Mouse (Mus musculus): ENCODE results near the gene Slc38a3. TPM values are rescaled to one million over a fixed set of nuclear protein-coding genes. Genes with fewer than 3 reads are reported as not detected.

The Slc38a3 gene
- polyA plus RNA-seq (2012; ENCODE audit: insufficient read depth, low replicate concordance), result not detected in 2 replicates

DNA sequence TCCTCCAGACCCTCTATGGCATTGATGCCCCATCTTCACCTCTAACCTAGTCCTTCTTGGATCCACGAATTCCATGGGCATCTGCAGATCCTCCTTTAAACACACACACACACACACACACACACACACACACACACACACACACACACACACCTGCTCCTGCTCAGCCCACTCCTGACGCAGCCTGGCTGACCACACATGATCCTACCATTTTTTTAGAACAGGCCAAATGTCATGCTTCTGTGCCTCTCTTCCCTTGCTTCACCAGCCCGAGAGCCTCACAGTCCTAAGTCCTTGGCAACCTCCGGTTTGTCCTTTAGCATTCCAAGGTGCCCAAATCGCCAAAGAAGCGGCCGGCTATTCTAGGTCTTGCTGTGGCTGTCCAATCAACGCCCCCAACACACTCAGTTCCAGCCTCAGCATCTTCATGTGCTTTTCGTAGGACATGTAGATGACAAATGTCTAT, at the start of gene Slc38a3:
Gene Slc38a3, minus strand, starts transcription at position 51 of the 466 bp plus-strand sequence.
- peaks cover 10% of the 10 kb centered on the region for H3K4me1 ChIP-seq
- 0 out of 2 replicates have a peak, but pooled peaks cover 4% of the 10 kb centered on the region for H3K9me3 ChIP-seq
- no peak for TF ChIP-seq GATA1 (IDR thresholded peaks at IDR 0.05; ENCODE audit: borderline replicate concordance, low read length)
- no peak for TF ChIP-seq FLI1 (IDR thresholded peaks at IDR 0.05; ENCODE audit: low read length)
- peaks cover 83% of the 10 kb centered on the region for H3K27me3 ChIP-seq (replicated peaks)
- H3K4me3 ChIP-seq (replicated peaks), result no peak within 1 kb of the TSS
- no peaks in the 10 kb centered on the region for H3K36me3 ChIP-seq (replicated peaks; ENCODE audit: low read length)

DNA sequence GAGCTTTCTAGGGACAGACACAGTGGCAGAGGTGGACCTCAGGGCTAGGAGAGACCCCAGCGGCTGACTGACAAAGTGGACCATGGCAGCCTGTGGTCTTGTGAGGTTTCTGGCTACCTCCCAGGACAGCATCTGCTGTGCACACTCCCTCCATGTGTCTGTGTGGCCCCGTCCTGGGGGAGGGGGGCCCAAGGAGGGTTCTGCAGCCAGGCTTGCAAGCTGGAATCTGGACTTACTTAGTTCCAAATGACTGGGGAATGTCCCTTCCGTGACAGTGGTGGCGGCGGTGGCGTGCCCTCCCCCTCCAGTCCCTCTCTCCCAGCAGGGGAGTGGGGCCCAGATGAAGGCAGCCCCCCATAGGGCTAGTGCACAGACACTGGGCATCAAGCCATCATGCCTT, 47.6 kb upstream of the Slc38a3 start:
- TF ChIP-seq GATA1 (IDR thresholded peaks at IDR 0.05; ENCODE audit: borderline replicate concordance, low read length) (no peak), FLI1 (IDR thresholded peaks at IDR 0.05; ENCODE audit: low read length) (no peak)
- Histone ChIP-seq H3K36me3 (replicated peaks; ENCODE audit: low read length) (no peaks in the 10 kb centered on the region), H3K4me1 (peaks cover 12% of the 10 kb centered on the region), H3K4me3 (replicated peaks) (no peak overlapping the region), H3K9me3 (no peaks in the 10 kb centered on the region), H3K27me3 (replicated peaks) (peaks cover 83% of the 10 kb centered on the region)

DNA sequence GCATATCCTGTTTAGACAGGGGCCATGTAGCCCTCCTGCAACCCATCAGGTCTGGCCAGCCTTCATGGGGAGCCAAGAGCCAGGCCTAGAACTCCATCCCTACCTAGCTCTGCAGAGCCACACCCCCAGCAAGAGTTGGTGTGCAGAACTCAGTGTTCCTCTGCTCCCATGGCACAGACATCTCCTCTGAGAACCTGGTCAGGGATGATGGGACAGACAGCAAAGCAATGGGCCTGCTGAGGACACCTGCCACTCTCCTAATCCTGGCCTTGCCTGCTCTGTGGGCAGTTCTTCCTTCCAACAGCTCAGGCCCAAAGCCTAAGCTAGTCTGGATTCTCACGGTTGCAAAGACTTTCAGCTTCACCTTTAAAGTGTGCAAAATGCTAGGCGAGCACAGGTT, 46.3 kb upstream of the Slc38a3 start:
- Histone ChIP-seq H3K4me1 (peaks cover 5% of the 10 kb centered on the region), H3K4me3 (replicated peaks) (no peak overlapping the region), H3K27me3 (replicated peaks) (peaks cover 84% of the 10 kb centered on the region), H3K9me3 (no peaks in the 10 kb centered on the region), H3K36me3 (replicated peaks; ENCODE audit: low read length) (no peaks in the 10 kb centered on the region)
- TF ChIP-seq FLI1 (IDR thresholded peaks at IDR 0.05; ENCODE audit: low read length), result no peak
- no peak for TF ChIP-seq GATA1 (IDR thresholded peaks at IDR 0.05; ENCODE audit: borderline replicate concordance, low read length)

DNA sequence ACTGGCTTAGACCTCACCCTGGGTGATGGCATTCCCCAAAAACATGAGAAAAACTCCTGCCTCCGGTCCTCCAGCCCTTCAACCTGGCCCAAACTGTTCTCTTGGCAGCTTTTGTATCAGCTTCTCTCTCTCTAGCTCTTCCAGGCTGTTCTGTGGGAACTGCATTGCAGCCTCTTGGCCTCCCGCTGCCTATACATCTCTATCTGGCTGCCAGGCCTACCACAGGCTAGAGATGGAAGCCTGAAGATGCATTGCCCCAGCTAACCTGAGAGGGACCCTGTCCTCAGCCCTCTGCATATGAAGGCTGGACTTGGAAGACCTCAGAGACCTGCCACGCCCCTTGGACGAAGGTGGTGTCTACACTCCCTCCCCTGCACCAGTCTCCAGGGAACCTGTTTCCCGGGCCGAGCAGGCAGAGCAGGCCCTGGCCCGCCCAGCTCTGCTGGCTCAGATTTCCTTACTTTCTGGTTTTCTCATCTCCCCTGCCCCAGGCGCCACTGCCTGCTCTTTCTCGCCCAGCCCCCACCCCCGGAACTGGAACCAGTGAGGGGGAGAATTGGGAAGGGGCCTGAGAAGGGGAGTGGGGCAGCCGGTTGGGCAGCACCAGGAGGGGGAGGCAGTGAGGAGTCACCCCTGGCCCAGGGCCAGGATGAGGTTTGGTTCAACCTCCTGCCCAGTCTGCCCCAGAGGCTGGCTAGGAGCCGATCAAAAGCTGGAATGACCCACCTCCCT, 45.1 kb upstream of the Slc38a3 start:
- TF ChIP-seq FLI1 (IDR thresholded peaks at IDR 0.05; ENCODE audit: low read length), result no peak
- TF ChIP-seq GATA1 (IDR thresholded peaks at IDR 0.05; ENCODE audit: borderline replicate concordance, low read length), result no peak
- no peak overlapping the region for H3K4me3 ChIP-seq (replicated peaks)
- no peaks in the 10 kb centered on the region for H3K9me3 ChIP-seq
- H3K27me3 ChIP-seq (replicated peaks), result peaks cover 88% of the 10 kb centered on the region
- H3K36me3 ChIP-seq (replicated peaks; ENCODE audit: low read length), result no peaks in the 10 kb centered on the region
- peaks cover 12% of the 10 kb centered on the region for H3K4me1 ChIP-seq

DNA sequence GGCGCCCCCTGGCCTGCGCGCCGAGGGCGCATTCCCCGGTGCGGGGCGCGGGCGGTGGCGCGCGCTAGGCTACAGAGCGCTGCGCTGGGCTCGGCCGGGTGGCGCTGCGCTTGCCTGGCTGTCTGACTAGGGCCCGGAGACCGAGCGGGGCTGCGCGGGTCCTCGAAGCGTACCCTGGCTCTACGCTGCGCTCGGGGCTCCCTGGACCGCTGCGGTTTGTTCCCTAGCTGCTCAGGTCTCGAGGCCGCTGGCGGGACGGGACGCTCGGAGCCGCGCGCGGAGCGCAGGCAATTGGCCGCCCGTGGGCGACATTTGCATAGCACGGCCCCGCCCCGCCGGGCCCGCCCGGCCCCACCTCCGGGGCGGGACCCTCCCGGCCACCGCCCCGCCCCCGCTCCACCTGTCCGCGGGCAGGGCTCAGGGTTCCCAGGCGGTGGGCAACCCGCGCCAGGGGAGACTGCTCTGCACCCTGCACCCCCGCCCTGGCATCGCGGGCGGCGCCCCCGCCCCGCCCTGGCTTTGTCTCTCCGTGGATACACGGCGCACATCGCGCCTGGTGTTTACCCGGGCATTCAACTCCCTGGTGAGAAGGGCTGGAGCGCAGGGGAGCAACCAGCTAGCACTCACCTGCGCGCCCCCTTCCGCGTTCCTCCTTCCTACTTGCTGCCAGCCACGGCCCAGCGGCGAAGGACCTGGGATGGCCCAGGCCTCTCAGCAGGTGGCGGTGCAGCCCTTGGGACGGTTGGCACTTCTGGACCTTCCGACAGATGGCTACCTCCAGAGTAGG, 40.6 kb upstream of the Slc38a3 start, which contains the start of gene Sema3f:
Gene Sema3f, minus strand, starts transcription at position 779 of the 787 bp plus-strand sequence.
- H3K36me3 ChIP-seq (replicated peaks; ENCODE audit: low read length), result no peaks in the 10 kb centered on the region
- H3K27me3 ChIP-seq (replicated peaks), result peaks cover 95% of the 10 kb centered on the region
- H3K4me1 ChIP-seq, result peaks cover 49% of the 10 kb centered on the region
- peak within 1 kb of the TSS; percentile 91 for H3K4me3 ChIP-seq (replicated peaks)
- TF ChIP-seq FLI1 (IDR thresholded peaks at IDR 0.05; ENCODE audit: low read length) (no peak), GATA1 (IDR thresholded peaks at IDR 0.05; ENCODE audit: borderline replicate concordance, low read length) (no peak)
- H3K9me3 ChIP-seq, result no peaks in the 10 kb centered on the region

DNA sequence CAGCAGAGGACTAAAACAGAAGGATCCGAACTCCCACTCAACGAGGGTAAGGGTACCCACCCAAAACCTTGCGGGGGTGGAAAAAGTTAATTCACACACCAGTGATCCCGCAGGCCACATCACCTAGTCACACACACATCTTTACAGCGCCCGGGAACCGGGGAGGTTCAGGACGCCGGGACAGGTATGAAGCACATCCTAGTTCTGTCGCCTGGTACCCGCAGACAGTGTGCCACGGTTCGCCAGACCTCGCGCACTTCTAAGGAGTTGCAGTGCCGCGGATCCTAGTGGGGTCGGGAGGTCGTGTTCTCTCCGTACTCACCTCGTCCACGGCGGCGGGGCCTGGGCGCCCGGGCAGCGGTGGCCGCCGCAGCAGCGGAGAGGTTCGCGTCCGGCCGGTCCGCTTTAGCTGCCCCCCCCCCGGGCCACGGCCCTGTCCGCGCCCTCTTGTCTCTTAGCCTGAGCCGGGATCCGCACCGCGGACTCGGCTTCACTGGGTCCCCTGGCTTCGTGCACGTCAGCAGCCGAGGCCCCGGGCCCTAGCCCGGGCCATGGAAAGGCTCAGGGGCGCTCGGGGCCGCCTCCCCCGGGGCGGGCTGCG, 39.9 kb upstream of the Slc38a3 start:
- Histone ChIP-seq H3K4me1 (peaks cover 49% of the 10 kb centered on the region), H3K9me3 (no peaks in the 10 kb centered on the region), H3K36me3 (replicated peaks; ENCODE audit: low read length) (no peaks in the 10 kb centered on the region), H3K4me3 (replicated peaks) (peak overlapping the region; percentile 91), H3K27me3 (replicated peaks) (peaks cover 95% of the 10 kb centered on the region)
- TF ChIP-seq FLI1 (IDR thresholded peaks at IDR 0.05; ENCODE audit: low read length) (no peak), GATA1 (IDR thresholded peaks at IDR 0.05; ENCODE audit: borderline replicate concordance, low read length) (no peak)

DNA sequence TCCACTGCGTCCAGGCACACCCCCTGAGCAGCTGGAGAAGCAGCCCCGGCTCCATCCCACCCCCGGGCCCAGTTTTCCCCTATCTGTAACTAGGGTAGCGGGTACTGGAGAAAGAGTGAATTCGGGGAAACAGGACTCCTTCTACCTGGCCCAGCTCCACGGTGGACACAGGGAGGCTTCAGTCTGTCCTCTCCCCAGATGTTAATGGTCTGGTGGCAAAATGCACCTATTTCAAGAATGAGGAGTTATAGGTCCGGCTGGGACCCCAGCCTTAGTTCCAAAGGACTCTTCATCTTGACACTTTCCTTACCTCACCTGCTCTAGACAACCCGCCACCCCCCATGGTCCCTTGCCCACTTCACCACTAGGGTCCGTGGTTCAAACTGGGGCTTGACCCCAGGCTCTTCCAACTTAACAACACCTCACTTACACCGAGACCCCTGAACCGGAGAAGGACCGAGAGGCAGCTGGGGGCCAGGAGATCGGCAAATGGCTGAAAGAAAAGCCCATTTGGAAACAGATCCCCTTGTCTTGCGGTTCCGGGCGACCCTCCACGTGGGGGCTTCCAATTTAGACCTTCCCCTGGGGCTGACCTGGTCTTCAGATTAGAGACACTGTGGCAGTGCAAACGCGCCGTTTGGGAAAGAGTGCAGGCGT, 39.2 kb upstream of the Slc38a3 start:
- TF ChIP-seq GATA1 (IDR thresholded peaks at IDR 0.05; ENCODE audit: borderline replicate concordance, low read length), result no peak
- TF ChIP-seq FLI1 (IDR thresholded peaks at IDR 0.05; ENCODE audit: low read length), result no peak
- Histone ChIP-seq H3K36me3 (replicated peaks; ENCODE audit: low read length) (no peaks in the 10 kb centered on the region), H3K4me1 (peaks cover 49% of the 10 kb centered on the region), H3K4me3 (replicated peaks) (peak overlapping the region; percentile 10), H3K9me3 (no peaks in the 10 kb centered on the region), H3K27me3 (replicated peaks) (peaks cover 95% of the 10 kb centered on the region)

DNA sequence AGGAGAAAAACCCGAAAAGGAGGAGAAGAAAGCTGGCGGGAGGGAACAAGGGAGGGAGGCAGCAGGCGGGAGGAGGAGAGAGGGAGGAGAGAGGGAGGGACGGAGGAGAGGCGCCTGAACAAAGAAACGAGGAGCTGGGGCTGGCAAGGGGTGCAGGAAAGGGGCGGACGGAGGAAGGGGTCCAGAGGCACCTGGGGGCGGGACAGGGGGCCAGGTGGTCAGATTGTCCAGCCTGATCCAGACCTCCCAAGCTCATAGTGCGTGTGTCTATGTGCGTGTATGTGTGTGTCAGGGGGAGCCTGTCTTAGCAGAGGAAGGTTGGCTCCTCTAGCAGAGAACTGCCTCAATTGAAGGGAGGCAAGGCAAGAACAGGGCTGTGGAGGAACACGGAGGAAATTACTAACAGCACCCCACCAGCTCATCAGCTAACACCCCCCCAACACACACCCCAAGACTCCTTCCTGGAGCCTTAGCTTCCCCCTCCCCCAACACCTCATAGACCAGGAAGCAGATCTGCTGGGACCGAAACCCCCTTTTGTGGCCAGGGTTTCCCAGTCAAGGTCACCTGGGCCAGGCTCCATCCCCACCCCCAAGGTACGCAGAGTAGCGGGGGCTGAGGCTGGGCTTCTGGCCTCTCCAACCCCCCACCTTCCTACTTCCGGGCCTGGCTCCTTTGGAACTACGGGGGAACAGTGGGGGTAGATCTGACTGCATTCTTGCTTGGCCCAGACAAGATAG, 38.5 kb upstream of the Slc38a3 start:
- Histone ChIP-seq H3K27me3 (replicated peaks) (peaks cover 95% of the 10 kb centered on the region), H3K4me1 (peaks cover 49% of the 10 kb centered on the region), H3K9me3 (no peaks in the 10 kb centered on the region), H3K36me3 (replicated peaks; ENCODE audit: low read length) (no peaks in the 10 kb centered on the region), H3K4me3 (replicated peaks) (peak overlapping the region; percentile 10)
- no peak for TF ChIP-seq GATA1 (IDR thresholded peaks at IDR 0.05; ENCODE audit: borderline replicate concordance, low read length)

DNA sequence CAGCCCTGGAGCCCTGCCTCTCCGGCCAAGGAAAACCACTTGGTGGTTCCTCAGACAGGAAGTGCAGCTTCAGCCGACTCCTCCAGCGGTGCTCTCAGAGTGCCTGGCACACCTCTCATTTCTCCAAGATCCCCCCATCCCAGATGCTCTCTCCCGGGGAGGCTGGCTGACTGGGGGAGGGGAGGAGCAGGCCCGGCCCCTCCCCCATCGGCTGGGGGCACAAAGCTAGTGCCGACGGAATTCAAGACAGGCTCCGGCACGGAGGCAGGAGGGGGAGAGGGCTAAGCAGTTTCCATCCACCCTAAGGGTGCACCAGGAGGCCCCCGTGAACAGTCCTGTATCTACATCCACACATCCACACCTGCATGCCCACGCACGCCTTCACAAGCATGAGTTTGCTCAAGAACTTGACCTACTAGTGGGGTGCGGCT, 37.5 kb upstream of the Slc38a3 start:
- TF ChIP-seq GATA1 (IDR thresholded peaks at IDR 0.05; ENCODE audit: borderline replicate concordance, low read length) (no peak), FLI1 (IDR thresholded peaks at IDR 0.05; ENCODE audit: low read length) (no peak)
- H3K9me3 ChIP-seq, result no peaks in the 10 kb centered on the region
- peaks cover 49% of the 10 kb centered on the region for H3K4me1 ChIP-seq
- H3K27me3 ChIP-seq (replicated peaks), result peaks cover 98% of the 10 kb centered on the region
- no peak overlapping the region for H3K4me3 ChIP-seq (replicated peaks)
- no peaks in the 10 kb centered on the region for H3K36me3 ChIP-seq (replicated peaks; ENCODE audit: low read length)

All from megakaryocyte, embryonic 14.5 days (primary cell).